Mouse (Mus musculus) brown adipose tissue, adult 24 weeks (tissue): ENCODE data around the gene Casz1. TPM values are rescaled to one million over a fixed set of nuclear protein-coding genes. Genes with fewer than 3 reads are reported as not detected.

Experiments used
- H3K27ac ChIP-seq: fragments of 200-500 bp; replicated peaks from 2 replicates; pipeline ENCODE4 v1.5.1; 2012; ENCODE audit warnings: low read depth, mild to moderate bottlenecking, low read length
- H3K4me1 ChIP-seq: fragments of 200-500 bp; 2 replicates; pipeline ENCODE4 v1.6.1; 2012; ENCODE audit warnings: low read length, mixed read lengths; ENCODE audit not compliant: control insufficient read depth, insufficient read depth, insufficient read length
- H3K4me3 ChIP-seq: fragments of 200-500 bp; 2 replicates; pipeline ENCODE4 v1.5.1; 2012; ENCODE audit warnings: low read depth, mild to moderate bottlenecking, low read length, moderate library complexity; ENCODE audit not compliant: insufficient read depth
- polyA plus RNA-seq: library from polyadenylated mRNA; stranded (reverse); fragments of >200 nt; gene quantifications from 2 replicates; pipeline ENCODE4 v1.2.4, GENCODE M21; 2012; ENCODE audit not compliant: missing spikeins, insufficient read depth, insufficient read length

Gene Casz1
- polyA plus RNA-seq, 1 experiment: 1.4 TPM

DNA sequence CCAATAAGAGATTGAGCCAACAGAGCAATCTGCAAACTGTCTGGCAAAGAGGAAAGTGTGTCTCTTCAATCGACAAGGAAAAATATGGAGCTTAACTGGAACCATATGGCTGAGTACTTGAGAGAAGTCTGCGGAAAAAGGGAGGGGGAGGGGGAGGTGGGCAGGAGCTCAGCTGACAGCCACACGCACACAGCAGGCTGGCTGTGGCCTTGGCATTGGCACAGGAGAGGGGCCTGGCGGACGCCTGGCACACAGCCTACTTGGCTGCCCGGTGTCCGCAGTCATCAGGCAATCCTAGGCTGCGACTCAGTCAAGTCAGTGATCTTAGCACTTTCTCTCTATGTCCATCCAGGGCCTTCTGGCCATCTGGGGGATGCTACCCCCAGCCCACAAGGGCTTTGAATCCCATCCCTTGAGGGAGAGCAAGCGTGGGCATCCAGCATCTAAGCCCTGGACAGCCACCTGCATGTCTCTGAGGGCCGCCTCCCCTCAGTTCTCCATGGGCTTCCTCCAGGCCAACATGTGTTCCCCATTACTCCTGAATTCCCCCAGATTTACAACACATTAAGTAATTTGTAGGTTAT is 67.6 kb downstream of the Casz1 start:
- H3K27ac ChIP-seq: no peak overlapping the region
- H3K4me3 ChIP-seq: no peak overlapping the region
- H3K4me1 ChIP-seq: peaks cover 21% of the 10 kb centered on the region

DNA sequence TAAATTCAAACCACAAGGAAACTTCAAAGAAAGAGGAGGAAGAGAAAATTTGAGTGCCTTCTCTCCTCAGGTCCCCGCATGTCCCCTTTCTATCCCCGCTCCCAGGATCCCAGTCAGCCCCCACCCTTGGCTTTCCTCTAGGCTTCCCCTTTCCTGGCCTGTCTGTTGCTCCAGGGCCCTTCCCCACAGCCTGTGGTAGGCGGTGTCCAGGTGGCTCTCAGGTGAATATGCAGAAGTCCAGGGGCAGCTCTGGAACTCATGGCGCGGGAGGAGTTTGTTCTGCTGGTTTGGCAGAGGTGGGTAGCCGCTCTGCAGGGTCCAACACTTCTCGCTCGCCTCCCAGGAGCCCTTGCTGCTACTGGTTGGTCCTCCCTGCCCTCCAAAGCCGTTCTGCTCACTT is 68.1 kb downstream of the Casz1 start:
- no peak overlapping the region for H3K4me3 ChIP-seq
- no peak overlapping the region for H3K27ac ChIP-seq
- peaks cover 21% of the 10 kb centered on the region for H3K4me1 ChIP-seq

DNA sequence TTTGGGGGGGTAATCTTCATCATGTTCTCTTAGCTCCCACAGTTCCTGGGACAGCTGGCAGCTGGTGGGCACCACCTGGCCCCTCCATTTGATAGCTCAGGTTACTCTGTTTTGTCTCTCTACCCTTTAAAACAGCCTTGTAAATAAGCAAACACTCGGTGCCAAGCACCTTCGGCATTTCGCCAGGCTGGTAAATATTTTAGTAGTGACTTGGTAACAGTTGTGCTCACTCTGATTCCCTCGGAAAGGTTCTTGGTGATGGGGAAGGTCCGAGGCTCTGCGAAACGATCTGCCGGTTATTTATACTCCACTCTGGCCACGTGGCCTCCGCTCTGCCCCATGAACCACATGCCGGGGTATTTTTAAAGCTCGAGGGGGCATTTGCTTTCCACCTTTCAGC is 68.6 kb downstream of the Casz1 start:
- H3K27ac ChIP-seq: no peak overlapping the region

DNA sequence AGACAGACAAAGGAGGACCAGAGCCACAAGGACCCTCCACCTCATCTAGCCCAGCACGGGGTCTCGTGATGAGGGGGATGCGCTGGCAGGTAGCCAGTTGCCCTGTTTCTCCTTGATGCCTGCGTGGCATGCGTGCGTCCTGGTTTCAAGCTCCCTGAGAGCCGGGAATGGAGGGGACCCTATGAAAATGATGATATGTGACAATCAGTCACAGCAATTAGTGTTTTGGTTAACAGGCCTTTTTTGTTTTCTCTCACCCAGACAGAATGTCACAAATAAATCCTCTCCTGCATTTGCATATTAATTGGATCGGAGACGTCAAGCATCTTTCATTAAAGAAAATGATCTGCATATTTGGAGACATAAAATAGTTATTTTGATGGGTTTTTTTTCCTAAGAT is 71.9 kb downstream of the Casz1 start:
- H3K4me1 ChIP-seq: peaks cover 16% of the 10 kb centered on the region; the same call in 1 of the 2 replicates
- H3K27ac ChIP-seq: no peak overlapping the region
- no peak overlapping the region for H3K4me3 ChIP-seq

More for the DNA sequence above, 68.6 kb downstream of the Casz1 start:
- H3K4me1 ChIP-seq: peaks cover 19% of the 10 kb centered on the region
- H3K4me3 ChIP-seq: no peak overlapping the region

GRCm38 (mm10) chr4:148876867-148877266 is 72.6 kb downstream of the Casz1 start:
- H3K4me3 ChIP-seq: no peak overlapping the region
- peaks cover 15% of the 10 kb centered on the region; the same call in 1 of the 2 replicates for H3K4me1 ChIP-seq
- H3K27ac ChIP-seq: no peak overlapping the region

- Histone ChIP-seq H3K27ac (peak overlapping the region; percentile 96), H3K4me1 (peaks cover 13% of the 10 kb centered on the region; the same call in 1 of the 2 replicates)
Observed at GRCm38 (mm10) chr4:148878192-148878983, 74.2 kb downstream of the Casz1 start.

DNA sequence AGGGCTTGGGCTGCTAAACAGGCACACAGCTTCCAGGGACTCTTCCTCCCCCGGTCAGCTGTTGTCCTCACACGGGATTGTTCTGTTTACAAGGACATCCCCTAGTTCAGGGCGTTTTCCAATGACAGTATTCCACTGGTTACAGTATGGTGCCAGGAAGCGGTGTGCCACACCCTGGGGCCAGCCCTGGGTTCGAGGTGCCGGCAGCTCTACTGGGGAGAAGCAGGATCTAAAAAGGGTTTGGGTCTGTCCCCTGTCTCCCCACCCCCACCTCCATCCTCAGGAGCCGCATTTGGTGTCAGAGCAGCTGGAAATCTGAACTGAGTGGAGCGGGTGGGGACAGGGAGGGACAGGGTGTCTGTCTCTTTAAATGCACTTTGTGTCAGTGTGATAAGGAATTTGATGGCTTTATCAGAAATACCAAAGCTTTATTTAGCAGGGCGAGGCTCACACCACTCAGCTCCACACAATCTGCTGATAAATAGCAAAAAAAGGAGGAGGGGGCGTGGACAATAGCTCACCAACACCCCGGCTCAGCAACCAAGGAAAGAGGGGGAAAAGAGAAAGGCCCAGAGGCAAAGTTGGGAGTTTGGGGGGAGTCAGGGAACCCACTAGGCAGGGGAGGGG is 74.9 kb downstream of the Casz1 start:
- peak overlapping the region; percentile 96 for H3K27ac ChIP-seq
- H3K4me3 ChIP-seq: no peak overlapping the region
- peaks cover 13% of the 10 kb centered on the region; the same call in 1 of the 2 replicates for H3K4me1 ChIP-seq

More at GRCm38 (mm10) chr4:148878192-148878983, 74.2 kb downstream of the Casz1 start:
- no peak overlapping the region for H3K4me3 ChIP-seq

DNA sequence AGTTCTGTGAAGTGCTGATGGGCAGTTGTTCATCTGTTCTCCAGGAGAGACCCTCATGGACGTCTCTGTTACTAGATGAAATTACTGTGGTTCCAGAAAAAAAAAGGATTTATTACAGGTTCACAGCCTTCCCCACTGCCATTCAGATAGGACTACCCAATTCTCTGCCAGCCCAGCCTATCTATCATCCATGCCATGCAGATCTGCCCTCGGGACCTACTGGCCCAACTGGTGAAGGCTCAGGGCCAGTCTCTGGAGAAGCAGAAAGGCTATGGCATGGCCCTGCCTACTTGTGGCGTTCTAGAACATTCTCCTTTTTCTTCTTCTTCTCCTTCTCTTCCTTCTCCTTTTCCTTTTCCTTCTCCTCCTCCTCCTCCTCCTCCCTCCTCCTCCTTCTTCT is 75.4 kb downstream of the Casz1 start:
- H3K4me1 ChIP-seq: peaks cover 16% of the 10 kb centered on the region; the same call in 1 of the 2 replicates
- H3K27ac ChIP-seq: peak overlapping the region; percentile 96
- H3K4me3 ChIP-seq: no peak overlapping the region

- Histone ChIP-seq H3K4me3 (peak overlapping the region; percentile 24), H3K27ac (peak overlapping the region; percentile 96), H3K4me1 (peaks cover 16% of the 10 kb centered on the region; the same call in 1 of the 2 replicates)
Observed at GRCm38 (mm10) chr4:148881001-148881669, 76.9 kb downstream of the Casz1 start.

- peak overlapping the region; percentile 24 for H3K4me3 ChIP-seq
- peaks cover 16% of the 10 kb centered on the region; the same call in 1 of the 2 replicates for H3K4me1 ChIP-seq
- peak overlapping the region; percentile 96 for H3K27ac ChIP-seq
Observed at GRCm38 (mm10) chr4:148881838-148882237, 77.6 kb downstream of the Casz1 start.

GRCm38 (mm10) chr4:148882360-148882929 is 78.2 kb downstream of the Casz1 start:
- H3K4me1 ChIP-seq: peaks cover 16% of the 10 kb centered on the region; the same call in 1 of the 2 replicates
- peak overlapping the region; percentile 44 for H3K27ac ChIP-seq

GRCm38 (mm10) chr4:148884596-148884995 is 80.4 kb downstream of the Casz1 start:
- Histone ChIP-seq H3K27ac (peak overlapping the region; percentile 53; the same call in 1 of the 2 replicates), H3K4me1 (peaks cover 13% of the 10 kb centered on the region; the same call in 1 of the 2 replicates), H3K4me3 (no peak overlapping the region)

More at GRCm38 (mm10) chr4:148882360-148882929, 78.2 kb downstream of the Casz1 start:
- no peak overlapping the region for H3K4me3 ChIP-seq

DNA sequence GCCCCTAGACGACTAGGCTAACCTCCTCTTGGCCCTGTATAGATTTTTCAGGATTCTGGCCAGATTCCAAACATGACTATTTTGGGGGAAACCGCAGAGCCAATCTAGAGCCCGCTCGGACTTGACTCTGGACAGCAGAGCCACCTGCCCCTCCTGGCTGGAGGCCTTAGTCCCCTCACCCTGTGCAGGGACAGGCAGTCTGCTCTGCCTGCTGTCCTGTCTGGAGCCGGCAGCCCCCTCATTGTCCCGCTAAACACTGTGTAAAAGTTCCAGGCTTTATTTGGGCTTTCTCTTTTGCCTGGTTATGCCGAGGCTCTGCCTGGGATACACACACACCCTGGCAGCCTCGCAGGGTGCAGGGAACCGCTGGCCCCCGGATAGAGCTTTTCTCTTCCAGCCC is 81.2 kb downstream of the Casz1 start:
- Histone ChIP-seq H3K4me3 (no peak overlapping the region), H3K27ac (no peak overlapping the region), H3K4me1 (peaks cover 8% of the 10 kb centered on the region; the same call in 1 of the 2 replicates)

- 0 out of 2 replicates have a peak, but pooled peaks cover 7% of the 10 kb centered on the region for H3K4me1 ChIP-seq
- no peak overlapping the region for H3K27ac ChIP-seq
- H3K4me3 ChIP-seq: no peak overlapping the region
Observed at GRCm38 (mm10) chr4:148885921-148886540, 81.8 kb downstream of the Casz1 start.
